Mouse (Mus musculus): ENCODE measurements around the gene Sf3b1.

The Sf3b1 gene

DNA sequence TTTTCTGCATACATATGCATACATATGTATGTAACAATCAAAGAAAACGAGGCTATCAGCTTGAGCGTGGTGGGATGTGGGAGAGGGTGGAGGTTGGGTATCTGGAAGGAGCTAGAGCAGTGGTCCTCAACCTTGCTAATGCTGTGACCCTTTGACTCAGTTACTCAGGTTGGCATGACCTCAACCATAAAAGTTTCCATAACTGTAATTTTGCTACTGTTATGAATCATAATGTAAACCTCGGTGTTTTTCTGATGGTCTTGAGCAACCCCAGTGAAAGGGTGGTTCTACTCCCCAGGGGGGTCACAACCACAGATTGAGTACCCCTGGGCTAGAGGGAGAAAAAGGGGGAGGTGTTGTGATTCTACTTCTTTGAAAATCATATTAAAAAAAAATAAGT, 91.8 kb downstream of the Sf3b1 start:
- no peak for DNase-seq

Measured in cerebellum, adult 18-20 months (tissue).